Mouse (Mus musculus): Measurements from ENCODE around the gene Tmem102.

Gene Tmem102

GRCm38 (mm10) chr11:69789431-69789830 is 16.0 kb downstream of the Tmem102 start:
- no peak for DNase-seq (ENCODE audit: low spot score in 2 of 2)

GRCm38 (mm10) chr11:69787306-69787705 is 18.1 kb downstream of the Tmem102 start:
- DNase-seq (ENCODE audit: low spot score in 2 of 2) = no peak

- no peak for DNase-seq (ENCODE audit: low spot score in 2 of 2)
Observed at GRCm38 (mm10) chr11:69784793-69785272, 20.6 kb downstream of the Tmem102 start.

GRCm38 (mm10) chr11:69781828-69782227 is 23.6 kb downstream of the Tmem102 start:
- no peak for DNase-seq (ENCODE audit: low spot score in 2 of 2)

- no peak for DNase-seq (ENCODE audit: low spot score in 2 of 2)
Observed at GRCm38 (mm10) chr11:69778985-69779384, 26.4 kb downstream of the Tmem102 start.

GRCm38 (mm10) chr11:69778258-69778982 is 27.0 kb downstream of the Tmem102 start:
- no peak for DNase-seq (ENCODE audit: low spot score in 2 of 2)

GRCm38 (mm10) chr11:69777504-69778257 is 27.7 kb downstream of the Tmem102 start:
- DNase-seq (ENCODE audit: low spot score in 2 of 2) = no peak

- DNase-seq (ENCODE audit: low spot score in 2 of 2) = no peak
Observed at GRCm38 (mm10) chr11:69776488-69776887, 28.9 kb downstream of the Tmem102 start.

- DNase-seq (ENCODE audit: low spot score in 2 of 2) = no peak
Observed at GRCm38 (mm10) chr11:69775716-69776115, 29.7 kb downstream of the Tmem102 start.

- DNase-seq (ENCODE audit: low spot score in 2 of 2) = no peak
Observed at GRCm38 (mm10) chr11:69774961-69775360, 30.5 kb downstream of the Tmem102 start.

GRCm38 (mm10) chr11:69767625-69767909 is 37.9 kb downstream of the Tmem102 start:
- DNase-seq (ENCODE audit: low spot score in 2 of 2) = no peak

GRCm38 (mm10) chr11:69766872-69767624 is 38.4 kb downstream of the Tmem102 start:
- no peak for DNase-seq (ENCODE audit: low spot score in 2 of 2)

GRCm38 (mm10) chr11:69766126-69766609 is 39.3 kb downstream of the Tmem102 start:
- peak; percentile 53 to 71 for DNase-seq (ENCODE audit: low spot score in 2 of 2)

GRCm38 (mm10) chr11:69765221-69766125 is 40.0 kb downstream of the Tmem102 start, which contains the start of gene Zbtb4:
Zbtb4 (plus strand) TSS chr11:69765912.
- DNase-seq (ENCODE audit: low spot score in 2 of 2) = no peak

GRCm38 (mm10) chr11:69763551-69763950 is 41.9 kb downstream of the Tmem102 start:
- DNase-seq (ENCODE audit: low spot score in 2 of 2) = no peak

- no peak for DNase-seq (ENCODE audit: low spot score in 2 of 2)
Observed at GRCm38 (mm10) chr11:69761868-69762267, 43.6 kb downstream of the Tmem102 start, which contains the start of gene Slc35g3. Slc35g3 (minus strand) TSS chr11:69761968.

GRCm38 (mm10) chr11:69760901-69761200 is 44.6 kb downstream of the Tmem102 start:
- DNase-seq (ENCODE audit: low spot score in 2 of 2) = no peak

- no peak for DNase-seq (ENCODE audit: low spot score in 2 of 2)
Observed at GRCm38 (mm10) chr11:69760160-69760900, 45.1 kb downstream of the Tmem102 start.

- peak; percentile 73 to 74 for DNase-seq (ENCODE audit: low spot score in 2 of 2)
Observed at GRCm38 (mm10) chr11:69758971-69759721, 46.3 kb downstream of the Tmem102 start.

- peak; percentile 95 to 97 for DNase-seq (ENCODE audit: low spot score in 2 of 2)
Observed at GRCm38 (mm10) chr11:69758478-69758970, 46.9 kb downstream of the Tmem102 start, which contains the start of gene Polr2a. Polr2a (minus strand) TSS chr11:69758637.
